Mouse (Mus musculus): ENCODE data around the gene Got2. TPM values are rescaled to one million over a fixed set of nuclear protein-coding genes. Genes with fewer than 3 reads are reported as not detected.
A peak's percentile ranks its signal among the peaks of the same experiment; 100 is the strongest.

Got2 gene
- polyA plus RNA-seq, 1 experiment from 2014 or later = 63.9 TPM

GRCm38 (mm10) chr8:95885966-95886365, 2.4 kb downstream of the Got2 start:
- no peak overlapping the region for H3K4me2 ChIP-seq (replicated peaks; ENCODE audit: low read depth, low read length)
- 57% methylated on average over 5 of the region's 5 CpGs for WGBS
- H3K27ac ChIP-seq (ENCODE audit: low read length) = no peak overlapping the region
- H3K4me1 ChIP-seq (ENCODE audit: insufficient read depth, low read depth, low read length) = peaks cover 3% of the 10 kb centered on the region; the same call in 1 of the 2 replicates
- H3K4me3 ChIP-seq (ENCODE audit: low read depth, low read length) = no peak overlapping the region
- TF ChIP-seq CTCF (IDR thresholded peaks at IDR 0.05) = no peak
- no peak for TF ChIP-seq EP300 (IDR thresholded peaks at IDR 0.05)
- H3K9me3 ChIP-seq (ENCODE audit: low read length) = no peaks in the 10 kb centered on the region
- H3K9ac ChIP-seq (replicated peaks; ENCODE audit: low read depth) = no peak overlapping the region
- no peaks in the 10 kb centered on the region for H3K36me3 ChIP-seq (ENCODE audit: insufficient read depth, low read length)
- ATAC-seq = no peak
- H3K27me3 ChIP-seq (replicated peaks; ENCODE audit: insufficient read depth, low read length) = no peaks in the 10 kb centered on the region
- DNase-seq (ENCODE audit: low spot score) = no peak

DNA sequence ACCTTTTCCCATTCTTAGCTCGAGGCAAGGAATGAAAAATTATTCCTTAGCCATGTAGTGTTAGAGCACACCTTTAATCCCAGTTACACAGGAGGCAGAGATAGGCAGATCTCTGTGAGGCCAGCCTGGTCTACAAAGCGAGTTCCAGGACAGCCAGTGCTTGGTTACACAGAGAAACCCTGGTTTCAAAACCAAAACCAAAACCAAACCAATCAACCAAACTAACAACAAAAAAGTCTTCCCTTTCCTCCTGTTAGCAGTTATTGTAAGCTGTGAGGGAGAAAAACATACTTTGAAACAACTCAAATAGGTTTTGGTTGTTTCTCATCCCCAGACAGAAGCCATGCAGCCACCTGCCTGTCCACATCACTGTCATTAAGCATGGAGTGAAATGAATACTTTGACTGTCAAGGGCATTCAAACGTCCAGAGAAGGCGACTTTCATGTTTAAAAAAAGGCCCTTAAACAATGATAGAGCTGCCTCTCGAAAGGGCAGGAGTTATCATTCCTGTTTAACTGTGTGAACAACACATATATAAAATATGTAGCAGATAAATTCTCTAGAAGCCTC, 3.0 kb downstream of the Got2 start:
- Histone ChIP-seq H3K9me3 (ENCODE audit: low read length) (no peaks in the 10 kb centered on the region), H3K27ac (ENCODE audit: low read length) (no peak overlapping the region), H3K9ac (replicated peaks; ENCODE audit: low read depth) (no peak overlapping the region), H3K4me1 (ENCODE audit: insufficient read depth, low read depth, low read length) (peaks cover 3% of the 10 kb centered on the region; the same call in 1 of the 2 replicates), H3K36me3 (ENCODE audit: insufficient read depth, low read length) (no peaks in the 10 kb centered on the region), H3K4me3 (ENCODE audit: low read depth, low read length) (no peak overlapping the region), H3K4me2 (replicated peaks; ENCODE audit: low read depth, low read length) (no peak overlapping the region), H3K27me3 (replicated peaks; ENCODE audit: insufficient read depth, low read length) (no peaks in the 10 kb centered on the region)
- TF ChIP-seq EP300 (IDR thresholded peaks at IDR 0.05) (no peak), CTCF (IDR thresholded peaks at IDR 0.05) (no peak)
- DNase-seq (ENCODE audit: low spot score) (no peak), ATAC-seq (no peak)
- 61% methylated on average over 5 of the region's 5 CpGs for WGBS

DNA sequence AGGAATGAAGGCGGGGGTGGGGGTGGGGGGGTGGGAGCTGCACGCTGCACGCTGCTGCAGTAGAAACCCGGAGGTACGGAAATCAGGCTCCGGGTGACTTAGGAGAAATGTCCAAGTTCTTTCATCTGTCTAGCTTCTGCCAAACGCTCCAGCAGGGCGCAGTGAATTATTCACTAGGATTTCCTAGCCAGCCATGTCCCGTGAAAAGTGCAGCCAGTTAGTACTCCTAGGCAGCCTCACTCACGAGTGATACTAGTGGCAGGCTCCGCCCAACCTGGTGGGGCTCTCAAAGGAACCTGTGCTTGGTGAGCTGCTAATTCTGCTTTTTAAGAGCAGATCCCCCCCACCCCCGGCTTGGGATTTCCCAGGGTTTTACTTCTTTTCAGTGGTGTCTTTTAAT, 3.9 kb downstream of the Got2 start:
- Histone ChIP-seq H3K4me2 (replicated peaks; ENCODE audit: low read depth, low read length) (no peak overlapping the region), H3K4me1 (ENCODE audit: insufficient read depth, low read depth, low read length) (peaks cover 3% of the 10 kb centered on the region; the same call in 1 of the 2 replicates), H3K27ac (ENCODE audit: low read length) (no peak overlapping the region), H3K36me3 (ENCODE audit: insufficient read depth, low read length) (no peaks in the 10 kb centered on the region), H3K27me3 (replicated peaks; ENCODE audit: insufficient read depth, low read length) (no peaks in the 10 kb centered on the region), H3K4me3 (ENCODE audit: low read depth, low read length) (no peak overlapping the region), H3K9me3 (ENCODE audit: low read length) (no peaks in the 10 kb centered on the region), H3K9ac (replicated peaks; ENCODE audit: low read depth) (no peak overlapping the region)
- ATAC-seq (no peak), DNase-seq (ENCODE audit: low spot score) (no peak)
- 74% methylated on average over 12 of the region's 12 CpGs for WGBS
- TF ChIP-seq CTCF (IDR thresholded peaks at IDR 0.05) = no peak
- TF ChIP-seq EP300 (IDR thresholded peaks at IDR 0.05) = no peak

- no peaks in the 10 kb centered on the region for H3K9me3 ChIP-seq (ENCODE audit: low read length)
- H3K27ac ChIP-seq (ENCODE audit: low read length) = no peak overlapping the region
- TF ChIP-seq EP300 (IDR thresholded peaks at IDR 0.05) (no peak), CTCF (IDR thresholded peaks at IDR 0.05) (no peak)
- H3K4me2 ChIP-seq (replicated peaks; ENCODE audit: low read depth, low read length) = no peak overlapping the region
- H3K4me1 ChIP-seq (ENCODE audit: insufficient read depth, low read depth, low read length) = no peaks in the 10 kb centered on the region; the same call in 1 of the 2 replicates
- H3K27me3 ChIP-seq (replicated peaks; ENCODE audit: insufficient read depth, low read length) = no peaks in the 10 kb centered on the region
- no peak overlapping the region for H3K4me3 ChIP-seq (ENCODE audit: low read depth, low read length)
- ATAC-seq (no peak), DNase-seq (ENCODE audit: low spot score) (no peak)
- H3K9ac ChIP-seq (replicated peaks; ENCODE audit: low read depth) = no peak overlapping the region
- WGBS = 85% methylated on average over 9 of the region's 9 CpGs
- H3K36me3 ChIP-seq (ENCODE audit: insufficient read depth, low read length) = peaks cover under 1% of the 10 kb centered on the region; the same call in 1 of the 2 replicates
These were observed 6.2 kb downstream of the Got2 start for GRCm38 (mm10) chr8:95882191-95882590.

DNA sequence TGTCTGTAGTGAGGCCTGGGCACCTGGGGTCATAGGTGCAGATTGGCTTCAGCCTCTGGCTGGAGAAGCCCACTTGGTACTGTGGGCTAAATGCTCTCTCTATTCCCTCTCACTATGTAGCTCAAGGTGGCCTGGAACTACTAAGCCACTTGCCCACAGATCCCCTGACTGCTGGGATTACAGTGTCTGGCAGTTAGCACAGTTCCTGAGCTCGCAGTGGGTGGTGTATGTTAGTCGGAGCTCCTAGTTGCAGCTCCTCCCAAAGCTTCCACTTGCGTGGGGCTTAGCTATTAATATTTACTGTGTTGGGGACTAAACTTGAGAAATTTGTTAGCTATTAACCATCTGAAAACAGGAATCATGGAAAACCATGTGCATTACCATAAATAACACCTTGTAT, 6.8 kb downstream of the Got2 start:
- Histone ChIP-seq H3K36me3 (ENCODE audit: insufficient read depth, low read length) (peaks cover 3% of the 10 kb centered on the region; the same call in 1 of the 2 replicates), H3K27ac (ENCODE audit: low read length) (no peak overlapping the region), H3K27me3 (replicated peaks; ENCODE audit: insufficient read depth, low read length) (no peaks in the 10 kb centered on the region), H3K9me3 (ENCODE audit: low read length) (no peaks in the 10 kb centered on the region), H3K4me2 (replicated peaks; ENCODE audit: low read depth, low read length) (no peak overlapping the region), H3K9ac (replicated peaks; ENCODE audit: low read depth) (no peak overlapping the region), H3K4me1 (ENCODE audit: insufficient read depth, low read depth, low read length) (no peaks in the 10 kb centered on the region; the same call in 1 of the 2 replicates), H3K4me3 (ENCODE audit: low read depth, low read length) (no peak overlapping the region)
- 72% methylated on average over 3 of the region's 3 CpGs for WGBS
- 0 out of 2 replicates have a peak, but pooled peaks have one; percentile 10 for ATAC-seq
- DNase-seq (ENCODE audit: low spot score) = no peak
- TF ChIP-seq EP300 (IDR thresholded peaks at IDR 0.05) = no peak
- TF ChIP-seq CTCF (IDR thresholded peaks at IDR 0.05) = no peak

- H3K4me3 ChIP-seq (ENCODE audit: low read depth, low read length) = no peak overlapping the region
- peaks cover 6% of the 10 kb centered on the region; the same call in 1 of the 2 replicates for H3K36me3 ChIP-seq (ENCODE audit: insufficient read depth, low read length)
- H3K9me3 ChIP-seq (ENCODE audit: low read length) = no peaks in the 10 kb centered on the region
- no peaks in the 10 kb centered on the region for H3K27me3 ChIP-seq (replicated peaks; ENCODE audit: insufficient read depth, low read length)
- no peak overlapping the region for H3K9ac ChIP-seq (replicated peaks; ENCODE audit: low read depth)
- WGBS = 82% methylated on average over 4 of the region's 4 CpGs
- TF ChIP-seq CTCF (IDR thresholded peaks at IDR 0.05) (no peak), EP300 (IDR thresholded peaks at IDR 0.05) (no peak)
- no peaks in the 10 kb centered on the region; the same call in 1 of the 2 replicates for H3K4me1 ChIP-seq (ENCODE audit: insufficient read depth, low read depth, low read length)
- ATAC-seq = peak; percentile 57; the same call in 1 of the 2 replicates
- no peak overlapping the region for H3K4me2 ChIP-seq (replicated peaks; ENCODE audit: low read depth, low read length)
- DNase-seq (ENCODE audit: low spot score) = peak; percentile 46
- no peak overlapping the region for H3K27ac ChIP-seq (ENCODE audit: low read length)
These were observed 8.5 kb downstream of the Got2 start for GRCm38 (mm10) chr8:95879823-95880222.

Measured in lung, postnatal 0 days (tissue).